26 mouse cellular contexts compared by ENCODE assay signal in genomic region chr13:47116000-47116399, GRCm38 (mm10). TPM values are rescaled to one million over a fixed set of nuclear protein-coding genes. Genes with fewer than 3 reads are reported as not detected.
DNase-seq lines count a peak whose midpoint lies in the region; ATAC-seq and TF ChIP-seq lines count a peak whose summit lies in the region.
"Had no signal": no experiment of that assay in that cellular context is flagged by ENCODE, and none has a peak within 500 bp of the region (broad histone marks: within the 10 kb centered on the region; RNA-seq: fewer than 3 reads in every experiment).

No protein-coding gene starts in this region.

- no peaks in the 10 kb centered on the region for H3K36me3 ChIP-seq in liver, postnatal 0 days (replicated peaks; ENCODE audit: insufficient read depth, low read length)
- H3K36me3 ChIP-seq in liver, embryonic 11.5 days (ENCODE audit: control insufficient read depth, insufficient read depth, low read length): no peaks in the 10 kb centered on the region
- no peaks in the 10 kb centered on the region for H3K36me3 ChIP-seq in liver, embryonic 14.5 days (replicated peaks; ENCODE audit: control insufficient read depth, insufficient read depth, low read depth)
- H3K36me3 ChIP-seq: embryonic facial prominence, embryonic 12.5 days; embryonic facial prominence, embryonic 15.5 days; forebrain, embryonic 10.5 days; hindbrain, embryonic 13.5 days had no signal

- H3K4me2 ChIP-seq in liver, postnatal 0 days (ENCODE audit: low read depth, low read length): no peak overlapping the region
- no peak overlapping the region for H3K4me2 ChIP-seq in liver, embryonic 11.5 days
- peak overlapping the region; percentile 23; the same call in 1 of the 2 replicates for H3K4me2 ChIP-seq in liver, embryonic 14.5 days (ENCODE audit: low read depth)
- H3K4me2 ChIP-seq: embryonic facial prominence, embryonic 12.5 days; embryonic facial prominence, embryonic 15.5 days; forebrain, embryonic 13.5 days; heart, embryonic 11.5 days; hindbrain, embryonic 13.5 days had no signal

- TF ChIP-seq CTCF in liver, postnatal 0 days (IDR thresholded peaks at IDR 0.05; ENCODE audit: low read depth): no peak
- no peak for TF ChIP-seq CTCF in liver, embryonic 14.5 days (IDR thresholded peaks at IDR 0.05; ENCODE audit: low read depth)
- TF ChIP-seq CTCF in left cerebral cortex, adult 2 months (IDR thresholded peaks at IDR 0.05): no peak

- H3K9me3 ChIP-seq in liver, postnatal 0 days (ENCODE audit: low read length): no peaks in the 10 kb centered on the region
- H3K9me3 ChIP-seq in liver, embryonic 11.5 days (ENCODE audit: control insufficient read depth, low read length): no peaks in the 10 kb centered on the region
- no peaks in the 10 kb centered on the region for H3K9me3 ChIP-seq in liver, embryonic 14.5 days (ENCODE audit: control insufficient read depth, low read length)
- H3K9me3 ChIP-seq: embryonic facial prominence, embryonic 12.5 days; embryonic facial prominence, embryonic 15.5 days; forebrain, embryonic 10.5 days; forebrain, embryonic 13.5 days; hindbrain, embryonic 13.5 days had no signal

- TF ChIP-seq EP300 in liver, postnatal 0 days (IDR thresholded peaks at IDR 0.05; ENCODE audit: low read depth): no peak
- peak; percentile 59 for TF ChIP-seq EP300 in liver, embryonic 14.5 days (IDR thresholded peaks at IDR 0.05; ENCODE audit: low read depth)

- H3K27me3 ChIP-seq in liver, postnatal 0 days (ENCODE audit: insufficient read depth, low read length): no peaks in the 10 kb centered on the region
- peaks cover 7% of the 10 kb centered on the region; the same call in 1 of the 2 replicates for H3K27me3 ChIP-seq in liver, embryonic 11.5 days (replicated peaks; ENCODE audit: control insufficient read depth, insufficient read depth, low read length)
- peaks cover 5% of the 10 kb centered on the region for H3K27me3 ChIP-seq in liver, embryonic 14.5 days (ENCODE audit: control insufficient read depth, insufficient read depth, low read length)
- H3K27me3 ChIP-seq: CH12.LX; embryonic facial prominence, embryonic 12.5 days; embryonic facial prominence, embryonic 15.5 days; Patski had no signal

- DNase-seq in liver: peak; percentile 37
- no peak for DNase-seq in liver, postnatal 0 days
- no peak for DNase-seq in liver, embryonic 11.5 days (ENCODE audit: low spot score)
- DNase-seq in liver, embryonic 14.5 days (ENCODE audit: low read depth in 3 of 3, low spot score in 3 of 3): peak in 1 of 3 experiments; percentile 72
- DNase-seq in left cerebral cortex, adult 2 months (ENCODE audit: extremely low spot score in 1 of 2, low spot score in 2 of 2): no peak
- DNase-seq in embryo, embryonic 10 days (ENCODE audit: low spot score): no peak
- no peak for DNase-seq in left cerebral cortex, adult 9 months (ENCODE audit: low spot score in 2 of 2)
- DNase-seq: adrenal gland, postnatal 10 days; adrenal gland, postnatal 36 days; B cell, adult 2 months; cerebellum, adult 18-20 months; cerebellum, adult 9-10 months; cerebellum, postnatal 14 days; gastrocnemius, adult 2 months; gastrocnemius, postnatal 14 days; heart, adult 11 months had no signal

- WGBS in liver, postnatal 0 days (ENCODE audit: insufficient replicate concordance): 67% methylated on average over 3 of the region's 3 CpGs
- WGBS in liver, embryonic 11.5 days: 71% methylated on average over 3 of the region's 3 CpGs
- 58% methylated on average over 3 of the region's 3 CpGs for WGBS in liver, embryonic 14.5 days (ENCODE audit: insufficient replicate concordance)

- no peak overlapping the region for H3K27ac ChIP-seq in liver, postnatal 0 days (ENCODE audit: low read depth)
- no peak overlapping the region for H3K27ac ChIP-seq in liver, embryonic 11.5 days (ENCODE audit: low read depth, low read length)
- H3K27ac ChIP-seq in liver, embryonic 14.5 days: peak overlapping the region; percentile 42
- no peak overlapping the region for H3K27ac ChIP-seq in left cerebral cortex, adult 2 months
- H3K27ac ChIP-seq: embryonic facial prominence, embryonic 12.5 days; embryonic facial prominence, embryonic 15.5 days; forebrain, embryonic 10.5 days; forebrain, embryonic 13.5 days; gastrocnemius, adult 2 months; hindbrain, embryonic 13.5 days had no signal

- ATAC-seq in liver, postnatal 0 days: no peak
- peak; percentile 39; the same call in 1 of the 2 replicates for ATAC-seq in liver, embryonic 11.5 days (replicated peaks; ENCODE audit: low FRiP score)
- peak; percentile 24 for ATAC-seq in liver, embryonic 14.5 days (ENCODE audit: insufficient read depth)
- ATAC-seq: forebrain, embryonic 13.5 days; forebrain, embryonic 16.5 days; hindbrain, embryonic 16.5 days; Patski had no signal

- intact Hi-C loops in left cerebral cortex, adult 2 months (cut with DNase I): no loop called here

- no peak overlapping the region for H3K9ac ChIP-seq in liver, postnatal 0 days (replicated peaks)
- no peak overlapping the region for H3K9ac ChIP-seq in liver, embryonic 11.5 days (ENCODE audit: low read depth, low read length)
- H3K9ac ChIP-seq in liver, embryonic 14.5 days (replicated peaks): 0 out of 2 replicates have a peak overlapping the region, but pooled peaks have one; percentile 9
- H3K9ac ChIP-seq: embryonic facial prominence, embryonic 12.5 days; embryonic facial prominence, embryonic 15.5 days; forebrain, embryonic 13.5 days; hindbrain, embryonic 13.5 days had no signal

- H3K4me1 ChIP-seq in liver, postnatal 0 days (ENCODE audit: insufficient read depth): peaks cover 19% of the 10 kb centered on the region
- H3K4me1 ChIP-seq in liver, embryonic 11.5 days (replicated peaks; ENCODE audit: control insufficient read depth, insufficient read depth, low read length): peaks cover 17% of the 10 kb centered on the region
- peaks cover 40 to 49% of the 10 kb centered on the region in 2 experiments for H3K4me1 ChIP-seq in liver, embryonic 14.5 days (replicated peaks; ENCODE audit: control insufficient read depth in 2 of 2, insufficient read depth in 2 of 2, low read length in 1 of 2)
- H3K4me1 ChIP-seq: embryonic facial prominence, embryonic 12.5 days; forebrain, embryonic 13.5 days; hindbrain, embryonic 13.5 days had no signal

- no peak overlapping the region for H3K4me3 ChIP-seq in liver, postnatal 0 days (ENCODE audit: low read depth, low read length)
- H3K4me3 ChIP-seq in liver, embryonic 11.5 days (ENCODE audit: low read depth, low read length): no peak overlapping the region
- no peak overlapping the region for H3K4me3 ChIP-seq in liver, embryonic 14.5 days (ENCODE audit: insufficient read depth in 1 of 2, low read depth in 2 of 2, low read length in 2 of 2)
- no peak overlapping the region for H3K4me3 ChIP-seq in left cerebral cortex, adult 2 months
- H3K4me3 ChIP-seq: embryonic facial prominence, embryonic 12.5 days; embryonic facial prominence, embryonic 15.5 days; forebrain, embryonic 10.5 days; forebrain, embryonic 13.5 days; gastrocnemius, adult 2 months; hindbrain, embryonic 13.5 days had no signal

RNA-seq across cellular contexts. Expression of gene Rnf144b, which starts 6.5 kb away (rescaled TPM):
- 4.3 and 6.3 TPM in 2 replicates for polyA plus RNA-seq in liver, postnatal 0 days (2015; fragmentation: Nextera tagmentation; extraction: Ambion mirVana)
- 0.55 and 0.90 TPM in 2 replicates for polyA plus RNA-seq in liver, embryonic 11.5 days (2014; fragmentation: Nextera tagmentation; extraction: Ambion mirVana)
- polyA plus RNA-seq in liver, embryonic 14.5 days (2012; rRNA removed): 1.4 and 1.6 TPM in 2 replicates
- polyA plus RNA-seq in liver, embryonic 14.5 days (2014; fragmentation: Nextera tagmentation; extraction: Ambion mirVana): 1.9 and 2.2 TPM in 2 replicates
- total RNA-seq in left cerebral cortex, adult 2 months (2021): 10 to 100 TPM; 20.7 to 25.9 TPM
- total RNA-seq: CH12.LX had no signal

RNA-seq across cellular contexts. Expression of gene Dek, which starts 10.0 kb away (rescaled TPM):
- polyA plus RNA-seq in liver, postnatal 0 days (2015; fragmentation: Nextera tagmentation; extraction: Ambion mirVana): 285 and 302 TPM in 2 replicates
- 366 and 391 TPM in 2 replicates for polyA plus RNA-seq in liver, embryonic 11.5 days (2014; fragmentation: Nextera tagmentation; extraction: Ambion mirVana)
- polyA plus RNA-seq in liver, embryonic 14.5 days (2012; rRNA removed): 102 and 167 TPM in 2 replicates
- 330 and 359 TPM in 2 replicates for polyA plus RNA-seq in liver, embryonic 14.5 days (2014; fragmentation: Nextera tagmentation; extraction: Ambion mirVana)
- total RNA-seq in left cerebral cortex, adult 2 months (2021): 10 to 100 TPM; 48.3 to 51.2 TPM
